Mouse (Mus musculus) G1E (cell line): ENCODE data around the gene Sqstm1. TPM values are rescaled to one million over a fixed set of nuclear protein-coding genes. Genes with fewer than 3 reads are reported as not detected.

Experiments used
- ATAC-seq: 2 replicates; pipeline ENCODE4 v1.8.0; 2016; ENCODE audit warnings: mild to moderate bottlenecking; ENCODE audit not compliant: insufficient number of reproducible peaks, poor library complexity, low FRiP score, severe bottlenecking; ENCODE audit errors: extremely low read depth
- DNase-seq: peaks from one replicate; pipeline ENCODE4 v3.0.0; 2012; ENCODE audit warnings: low spot score
- H3K27me3 ChIP-seq: 2 replicates; pipeline ENCODE4 v1.6.1; 2012; ENCODE audit warnings: mild to moderate bottlenecking, low read length, inconsistent platforms; ENCODE audit not compliant: insufficient read depth
- H3K36me3 ChIP-seq: replicated peaks from 2 replicates; pipeline ENCODE3; 2012; ENCODE audit warnings: mild to moderate bottlenecking, inconsistent platforms
- H3K4me1 ChIP-seq: 2 replicates; pipeline ENCODE4 v1.6.1; 2012; ENCODE audit warnings: low read depth, low read length, inconsistent platforms, mixed read lengths; ENCODE audit not compliant: insufficient read depth
- H3K4me3 ChIP-seq: 2 replicates; pipeline ENCODE4 v1.5.1; 2012; ENCODE audit warnings: low read depth, mild to moderate bottlenecking, inconsistent platforms, low read length, moderate library complexity, mixed read lengths
- H3K9me3 ChIP-seq: replicated peaks from 2 replicates; pipeline ENCODE4 v1.6.1; 2012; ENCODE audit warnings: inconsistent platforms
- CTCF ChIP-seq: IDR thresholded peaks from 2 replicates; pipeline ENCODE4 v1.5.1; 2012; ENCODE audit warnings: low read depth, low read length, inconsistent platforms, mixed read lengths
- GATA1 ChIP-seq: IDR thresholded peaks from 2 replicates; pipeline ENCODE4 v1.6.1; 2012; ENCODE audit warnings: borderline replicate concordance, low read length, inconsistent platforms, mixed read lengths
- GATA2 ChIP-seq: IDR thresholded peaks from 2 replicates; pipeline ENCODE4 v1.6.1; 2012; ENCODE audit warnings: low read depth, low read length, inconsistent platforms, borderline replicate concordance
- POLR2AphosphoS5 ChIP-seq: IDR thresholded peaks from 2 replicates; pipeline ENCODE4 v1.6.1; 2012; ENCODE audit warnings: low read depth, low read length, inconsistent platforms; ENCODE audit not compliant: insufficient replicate concordance
- TAL1 ChIP-seq: conservative IDR thresholded peaks from 2 replicates; pipeline ENCODE4 v1.6.1; 2012; ENCODE audit warnings: low read depth, low read length, inconsistent platforms, mixed read lengths
- polyA plus RNA-seq: library from polyadenylated mRNA; stranded (reverse); fragments of >175 nt; gene quantifications from 2 replicates; pipeline ENCODE4 v1.2.3, GENCODE M21; 2012
- total RNA-seq, 2 experiments: library from RNA; stranded (forward) in 1 of 2; stranded (reverse) in 1 of 2; fragments of 200-1000 nt in 1 of 2; fragments of >200 nt in 1 of 2; fragmentation: Nextera tagmentation in 1 of 2; gene quantifications; 2 replicates each; pipeline ENCODE4 v1.2.3; 2014 to 2017

Sqstm1 gene
- total and polyA plus RNA-seq, 3 experiments: 138 to 687 (median 252) TPM

- no peak overlapping the region; the same call in 1 of the 2 replicates for H3K4me3 ChIP-seq
- peaks cover 76% of the 10 kb centered on the region for H3K4me1 ChIP-seq
- ATAC-seq (no peak), DNase-seq (no peak)
- no peaks in the 10 kb centered on the region for H3K27me3 ChIP-seq
- H3K9me3 ChIP-seq: no peaks in the 10 kb centered on the region
- TF ChIP-seq GATA1: no peak
- no peak for TF ChIP-seq CTCF
- TF ChIP-seq GATA2: no peak
- TF ChIP-seq TAL1: no peak
- no peak for TF ChIP-seq POLR2AphosphoS5
- peaks cover 61% of the 10 kb centered on the region for H3K36me3 ChIP-seq
Measured at GRCm38 (mm10) chr11:50219833-50220232, 9.2 kb upstream of the Sqstm1 start.

- ATAC-seq: no peak
- Histone ChIP-seq H3K36me3 (peaks cover 64% of the 10 kb centered on the region), H3K4me1 (peaks cover 71% of the 10 kb centered on the region)
Measured at GRCm38 (mm10) chr11:50217811-50218210, 7.2 kb upstream of the Sqstm1 start.

GRCm38 (mm10) chr11:50216724-50217366 is 6.2 kb upstream of the Sqstm1 start:
- H3K36me3 ChIP-seq: peaks cover 61% of the 10 kb centered on the region
- DNase-seq (no peak), ATAC-seq (no peak)
- H3K9me3 ChIP-seq: no peaks in the 10 kb centered on the region
- no peak overlapping the region for H3K4me3 ChIP-seq
- H3K27me3 ChIP-seq: no peaks in the 10 kb centered on the region
- H3K4me1 ChIP-seq: peaks cover 76% of the 10 kb centered on the region
- no peak for TF ChIP-seq CTCF
- no peak for TF ChIP-seq TAL1
- no peak for TF ChIP-seq GATA1
- TF ChIP-seq POLR2AphosphoS5: no peak
- no peak for TF ChIP-seq GATA2

More at GRCm38 (mm10) chr11:50217811-50218210, 7.2 kb upstream of the Sqstm1 start:
- no peak for DNase-seq
- H3K9me3 ChIP-seq: no peaks in the 10 kb centered on the region
- no peaks in the 10 kb centered on the region for H3K27me3 ChIP-seq
- no peak for TF ChIP-seq GATA1
- no peak for TF ChIP-seq TAL1
- TF ChIP-seq CTCF: no peak
- no peak for TF ChIP-seq POLR2AphosphoS5
- no peak for TF ChIP-seq GATA2
- H3K4me3 ChIP-seq: peak overlapping the region; percentile 24; the same call in 1 of the 2 replicates

GRCm38 (mm10) chr11:50215633-50216032 is 5.0 kb upstream of the Sqstm1 start:
- no peaks in the 10 kb centered on the region for H3K27me3 ChIP-seq
- H3K4me3 ChIP-seq: no peak overlapping the region
- H3K9me3 ChIP-seq: no peaks in the 10 kb centered on the region
- peaks cover 51% of the 10 kb centered on the region for H3K36me3 ChIP-seq
- H3K4me1 ChIP-seq: peaks cover 83% of the 10 kb centered on the region
- DNase-seq (no peak), ATAC-seq (no peak)
- no peak for TF ChIP-seq GATA2
- TF ChIP-seq POLR2AphosphoS5: no peak
- no peak for TF ChIP-seq TAL1
- TF ChIP-seq CTCF: no peak
- no peak for TF ChIP-seq GATA1

GRCm38 (mm10) chr11:50214631-50215030 is 4.0 kb upstream of the Sqstm1 start:
- DNase-seq (no peak), ATAC-seq (no peak)
- Histone ChIP-seq H3K4me3 (no peak overlapping the region), H3K4me1 (peaks cover 78% of the 10 kb centered on the region), H3K9me3 (no peaks in the 10 kb centered on the region), H3K27me3 (no peaks in the 10 kb centered on the region), H3K36me3 (peaks cover 44% of the 10 kb centered on the region)
- TF ChIP-seq POLR2AphosphoS5: no peak
- no peak for TF ChIP-seq TAL1

- ATAC-seq (peak; percentile 29), DNase-seq (no peak)
- H3K4me1 ChIP-seq: peaks cover 74% of the 10 kb centered on the region
Measured at GRCm38 (mm10) chr11:50212848-50213758, 2.5 kb upstream of the Sqstm1 start.

More at GRCm38 (mm10) chr11:50212848-50213758, 2.5 kb upstream of the Sqstm1 start:
- peaks cover 48% of the 10 kb centered on the region for H3K36me3 ChIP-seq
- H3K27me3 ChIP-seq: no peaks in the 10 kb centered on the region
- no peak for TF ChIP-seq POLR2AphosphoS5
- no peak for TF ChIP-seq TAL1
- no peak for TF ChIP-seq GATA2
- no peak for TF ChIP-seq GATA1
- TF ChIP-seq CTCF: no peak
- no peak overlapping the region; the same call in 1 of the 2 replicates for H3K4me3 ChIP-seq
- H3K9me3 ChIP-seq: no peaks in the 10 kb centered on the region
